Mouse (Mus musculus) ES-E14 (cell line): ENCODE data around the gene Abhd14a. TPM values are rescaled to one million over a fixed set of nuclear protein-coding genes. Genes with fewer than 3 reads are reported as not detected.

ENCODE experiments used
- DNase-seq: peaks from one replicate; pipeline ENCODE4 v3.0.0-alpha.2; 2013; ENCODE audit warnings: low read depth, low spot score
- H3K27ac ChIP-seq: 2 replicates; pipeline ENCODE4 v1.5.1; 2012; ENCODE audit warnings: low read depth, mild to moderate bottlenecking, low read length, moderate library complexity, mixed read lengths; ENCODE audit not compliant: poor library complexity, insufficient read depth, severe bottlenecking
- H3K36me3 ChIP-seq: 2 replicates; pipeline ENCODE4 v1.6.1; 2012; ENCODE audit warnings: mild to moderate bottlenecking, low read length, moderate library complexity, mixed read lengths; ENCODE audit not compliant: control insufficient read depth, poor library complexity, insufficient read depth, severe bottlenecking
- H3K4me1 ChIP-seq, 2 experiments: fragments of 150-350 bp in 1 of 2; sonication (generic) in 1 of 2; 2 replicates each; pipeline ENCODE4 v1.6.1; 2012; ENCODE audit warnings: low read length in 2 of 2, mild to moderate bottlenecking in 1 of 2, mixed read lengths in 1 of 2; ENCODE audit not compliant: control insufficient read depth in 2 of 2, insufficient read depth in 2 of 2, poor library complexity in 1 of 2
- H3K4me3 ChIP-seq, 2 experiments: fragments of 150-350 bp in 1 of 2; sonication (generic) in 1 of 2; 2 replicates each; pipeline ENCODE4 v1.5.1; 2012; ENCODE audit warnings: low read length in 2 of 2, low read depth in 1 of 2, mild to moderate bottlenecking in 1 of 2, mixed read lengths in 1 of 2; ENCODE audit not compliant: insufficient read depth in 1 of 2, poor library complexity in 1 of 2, severe bottlenecking in 1 of 2
- H3K9ac ChIP-seq: 2 replicates; pipeline ENCODE4 v1.6.1; 2012; ENCODE audit warnings: low read depth, mild to moderate bottlenecking, low read length, mixed read lengths; ENCODE audit not compliant: poor library complexity, insufficient read depth, severe bottlenecking
- H3K9me3 ChIP-seq: fragments of 150-350 bp; sonication (generic); 2 replicates; pipeline ENCODE4 v1.6.1; 2012; ENCODE audit warnings: low read depth, mild to moderate bottlenecking, low read length; ENCODE audit not compliant: control insufficient read depth, insufficient read depth
- CHD2 ChIP-seq: IDR thresholded peaks from 2 replicates; pipeline ENCODE4 v1.6.1; 2014; ENCODE audit warnings: mild to moderate bottlenecking, low read depth, low read length, inconsistent platforms
- HCFC1 ChIP-seq: IDR thresholded peaks from 2 replicates; pipeline ENCODE4 v1.6.1; 2012; ENCODE audit warnings: low read length, inconsistent platforms, borderline replicate concordance; ENCODE audit not compliant: insufficient read depth
- MAFK ChIP-seq: IDR thresholded peaks from 2 replicates; pipeline ENCODE4 v1.6.1; 2014; ENCODE audit warnings: mild to moderate bottlenecking, low read depth, low read length, inconsistent platforms; ENCODE audit not compliant: insufficient read depth
- ZC3H11A ChIP-seq: IDR thresholded peaks from 2 replicates; pipeline ENCODE4 v1.6.1; 2012; ENCODE audit warnings: low read depth, mild to moderate bottlenecking, inconsistent platforms, low read length, borderline replicate concordance
- ZNF384 ChIP-seq: IDR thresholded peaks from 2 replicates; pipeline ENCODE4 v1.6.1; 2012; ENCODE audit warnings: low read depth, low read length, inconsistent platforms
- in situ Hi-C, 2 experiments: fragments of 600-800 bp; cut with MboI; formaldehyde crosslinking; loops; one replicate each; pipeline ENCODE4 v1.15.1; 2025; ENCODE audit warnings: low sequenced_read_pairs in 2 of 2, inconsistent platforms in 1 of 2; ENCODE audit not compliant: unreplicated experiment in 2 of 2
- total RNA-seq: library from RNA; depleted of rRNA; stranded (reverse); fragments of 300-350 nt; gene quantifications from 2 replicates; pipeline ENCODE4 v1.2.3, GENCODE M21; 2012

Abhd14a gene
- total RNA-seq, 1 experiment = 23.0 TPM

- Histone ChIP-seq H3K27ac (no peak overlapping the region), H3K4me3 (no peak overlapping the region), H3K4me1 (peaks cover 7 to 26% of the 10 kb centered on the region in 2 experiments; a peak in 3 of 4 replicates), H3K9ac (no peak overlapping the region), H3K36me3 (no peaks in the 10 kb centered on the region), H3K9me3 (no peaks in the 10 kb centered on the region)
- in situ Hi-C loops = no loop called here
- TF ChIP-seq ZC3H11A = no peak
- TF ChIP-seq HCFC1 = no peak
- no peak for TF ChIP-seq CHD2
- TF ChIP-seq MAFK = no peak
- TF ChIP-seq ZNF384 = no peak
- DNase-seq = no peak
Observed at GRCm38 (mm10) chr9:106449947-106450346, 2.5 kb upstream of the Abhd14a start.

- no peak for DNase-seq
- peak overlapping the region; percentile 72 for H3K9ac ChIP-seq
- no peak for TF ChIP-seq ZNF384
- TF ChIP-seq HCFC1 = no peak
- TF ChIP-seq MAFK = no peak
- no peaks in the 10 kb centered on the region for H3K36me3 ChIP-seq
- no peaks in the 10 kb centered on the region for H3K9me3 ChIP-seq
- H3K4me1 ChIP-seq = peaks cover 7 to 26% of the 10 kb centered on the region in 2 experiments; a peak in 3 of 4 replicates
- no peak overlapping the region for H3K27ac ChIP-seq
- in situ Hi-C loops = no loop called here
- H3K4me3 ChIP-seq = peak overlapping the region; percentile 71; a peak in 3 of 4 replicates
Observed at GRCm38 (mm10) chr9:106448498-106449031, 1.1 kb upstream of the Abhd14a start.

- peak overlapping the region in 1 of 2 experiments; percentile 82; a peak in 1 of 4 replicates for H3K4me3 ChIP-seq
- peaks cover 7 to 26% of the 10 kb centered on the region in 2 experiments; a peak in 3 of 4 replicates for H3K4me1 ChIP-seq
- no peaks in the 10 kb centered on the region for H3K36me3 ChIP-seq
- DNase-seq = no peak
- in situ Hi-C loops = no loop called here
- H3K9ac ChIP-seq = no peak overlapping the region
- no peaks in the 10 kb centered on the region for H3K9me3 ChIP-seq
- no peak overlapping the region for H3K27ac ChIP-seq
- no peak for TF ChIP-seq HCFC1
- TF ChIP-seq ZC3H11A = no peak
- no peak for TF ChIP-seq ZNF384
- TF ChIP-seq MAFK = no peak
- no peak for TF ChIP-seq CHD2
Observed at GRCm38 (mm10) chr9:106447951-106448350, 473 bp upstream of the Abhd14a start.

GRCm38 (mm10) chr9:106444836-106445235, 2.6 kb downstream of the Abhd14a start:
- in situ Hi-C loops = no loop called here

GRCm38 (mm10) chr9:106442680-106443079, 4.8 kb downstream of the Abhd14a start:
- peaks cover under 1% of the 10 kb centered on the region in 2 experiments; a peak in 2 of 4 replicates for H3K4me1 ChIP-seq
- DNase-seq = no peak
- H3K9ac ChIP-seq = no peak overlapping the region
- in situ Hi-C loops = no loop called here
- no peaks in the 10 kb centered on the region for H3K36me3 ChIP-seq
- H3K4me3 ChIP-seq = no peak overlapping the region
- H3K27ac ChIP-seq = no peak overlapping the region
- H3K9me3 ChIP-seq = no peaks in the 10 kb centered on the region
- no peak for TF ChIP-seq HCFC1
- TF ChIP-seq CHD2 = no peak

More at GRCm38 (mm10) chr9:106444836-106445235, 2.6 kb downstream of the Abhd14a start:
- Histone ChIP-seq H3K9me3 (no peaks in the 10 kb centered on the region), H3K9ac (no peak overlapping the region), H3K4me1 (peaks cover 4 to 6% of the 10 kb centered on the region in 2 experiments; a peak in 2 of 4 replicates), H3K27ac (no peak overlapping the region), H3K36me3 (no peaks in the 10 kb centered on the region), H3K4me3 (no peak overlapping the region)
- TF ChIP-seq MAFK = no peak
- TF ChIP-seq HCFC1 = no peak
- TF ChIP-seq ZNF384 = no peak
- no peak for TF ChIP-seq CHD2
- no peak for TF ChIP-seq ZC3H11A
- no peak for DNase-seq
